Mouse (Mus musculus) layer of hippocampus, postnatal 36 days (tissue): ENCODE measurements at regions not wholly inside any gene's neighbourhood (a gene's known extent, or its start where the extent isn't known, plus 50 kb on each side); places are given as distances from the start of the nearest gene placed in this dataset.

Experiments used
- DNase-seq, 2 experiments: peaks; one replicate each; pipeline ENCODE4 v3.0.0; 2022

- peak; percentile 44 to 45 for DNase-seq
Observed at GRCm38 (mm10) chr2:10825278-10826133, 346.4 kb upstream of the Prkcq start.

- no peak for DNase-seq
Observed at GRCm38 (mm10) chr2:10826134-10826767, 345.7 kb upstream of the Prkcq start.

GRCm38 (mm10) chr2:10839976-10840375 lies 331.9 kb upstream of the Prkcq start:
- DNase-seq, result no peak

GRCm38 (mm10) chr2:10861654-10862292 lies 310.1 kb upstream of the Prkcq start:
- no peak for DNase-seq

- no peak for DNase-seq
Observed at GRCm38 (mm10) chr2:10864451-10864850, 307.5 kb upstream of the Prkcq start.

- DNase-seq, result peak; percentile 38 to 52
Observed at GRCm38 (mm10) chr2:10874303-10874702, 297.6 kb upstream of the Prkcq start.

GRCm38 (mm10) chr2:10901926-10902325 lies 270.0 kb upstream of the Prkcq start:
- DNase-seq, result no peak

- no peak for DNase-seq
Observed at GRCm38 (mm10) chr2:10919955-10920354, 252.0 kb upstream of the Prkcq start.

- DNase-seq, result no peak
Observed at GRCm38 (mm10) chr2:10920686-10921485, 251.0 kb upstream of the Prkcq start.

GRCm38 (mm10) chr2:10921486-10922450 lies 250.1 kb upstream of the Prkcq start:
- peak; percentile 2 to 5 for DNase-seq

- DNase-seq, result no peak
Observed at GRCm38 (mm10) chr2:10923984-10924383, 247.9 kb upstream of the Prkcq start.

GRCm38 (mm10) chr2:10925361-10925760 lies 246.5 kb upstream of the Prkcq start:
- DNase-seq, result no peak

- no peak for DNase-seq
Observed at GRCm38 (mm10) chr2:10937405-10937804, 234.5 kb upstream of the Prkcq start.

GRCm38 (mm10) chr2:10965224-10965623 lies 206.7 kb upstream of the Prkcq start:
- DNase-seq, result no peak

- no peak for DNase-seq
Observed at GRCm38 (mm10) chr2:10966891-10967290, 205.0 kb upstream of the Prkcq start.

GRCm38 (mm10) chr2:10969111-10969689 lies 202.7 kb upstream of the Prkcq start:
- no peak for DNase-seq

GRCm38 (mm10) chr2:10972051-10972450 lies 199.9 kb upstream of the Prkcq start:
- DNase-seq, result no peak

GRCm38 (mm10) chr2:10978772-10979171 lies 193.1 kb upstream of the Prkcq start:
- DNase-seq, result no peak

GRCm38 (mm10) chr2:10986101-10986500 lies 185.8 kb upstream of the Prkcq start:
- DNase-seq, result no peak

GRCm38 (mm10) chr2:10990043-10990728 lies 181.7 kb upstream of the Prkcq start:
- no peak for DNase-seq
